Mouse (Mus musculus) cerebellum, adult (tissue): ENCODE results near the gene Asic2.
"Not testable (repeated sequence)": the region's sequence is repeated elsewhere in the genome, so short reads cannot be mapped to it uniquely, and the experiment has no call there.

Source experiments
- ATAC-seq: cut with Nextera tagmentation; 2 replicates; pipeline ENCODE4 v1.9.2; 2017; ENCODE audit warnings: mild to moderate bottlenecking, moderate library complexity, mixed read lengths; ENCODE audit not compliant: insufficient number of reproducible peaks, low FRiP score, low TSS enrichment

Asic2 gene

GRCm38 (mm10) chr11:81386185-81386584 lies 582.1 kb downstream of the Asic2 start:
- no peak for ATAC-seq

- no peak for ATAC-seq
Observed at GRCm38 (mm10) chr11:81385547-81385946, 582.7 kb downstream of the Asic2 start.

- peak; percentile 45; the same call in 1 of the 2 replicates for ATAC-seq
Observed at GRCm38 (mm10) chr11:81374841-81375240, 593.4 kb downstream of the Asic2 start.

- ATAC-seq, result no peak
Observed at GRCm38 (mm10) chr11:81374003-81374710, 594.1 kb downstream of the Asic2 start.

GRCm38 (mm10) chr11:81371545-81371944 lies 596.7 kb downstream of the Asic2 start:
- ATAC-seq, result no peak

- ATAC-seq, result no peak
Observed at GRCm38 (mm10) chr11:81370426-81370810, 597.8 kb downstream of the Asic2 start.

GRCm38 (mm10) chr11:81369497-81370425 lies 598.5 kb downstream of the Asic2 start:
- no peak for ATAC-seq

- no peak for ATAC-seq
Observed at GRCm38 (mm10) chr11:81364442-81364841, 603.8 kb downstream of the Asic2 start.

- ATAC-seq, result no peak
Observed at GRCm38 (mm10) chr11:81362461-81362860, 605.8 kb downstream of the Asic2 start.

GRCm38 (mm10) chr11:81361040-81361439 lies 607.2 kb downstream of the Asic2 start:
- ATAC-seq, result no peak

- ATAC-seq, result not testable (repeated sequence)
Observed at GRCm38 (mm10) chr11:81350498-81350897, 617.8 kb downstream of the Asic2 start.

GRCm38 (mm10) chr11:81331977-81332376 lies 636.3 kb downstream of the Asic2 start:
- no peak for ATAC-seq

- no peak for ATAC-seq
Observed at GRCm38 (mm10) chr11:81330982-81331381, 637.3 kb downstream of the Asic2 start.

- no peak for ATAC-seq
Observed at GRCm38 (mm10) chr11:81328088-81328487, 640.2 kb downstream of the Asic2 start.

- ATAC-seq, result no peak
Observed at GRCm38 (mm10) chr11:81323146-81323545, 645.1 kb downstream of the Asic2 start.

- no peak for ATAC-seq
Observed at GRCm38 (mm10) chr11:81322466-81322865, 645.8 kb downstream of the Asic2 start.

- no peak for ATAC-seq
Observed at GRCm38 (mm10) chr11:81290041-81290440, 678.2 kb downstream of the Asic2 start.

- no peak for ATAC-seq
Observed at GRCm38 (mm10) chr11:81283185-81283584, 685.1 kb downstream of the Asic2 start.

GRCm38 (mm10) chr11:81280070-81280469 lies 688.2 kb downstream of the Asic2 start:
- no peak for ATAC-seq

GRCm38 (mm10) chr11:81277406-81277805 lies 690.9 kb downstream of the Asic2 start:
- ATAC-seq, result no peak

GRCm38 (mm10) chr11:81272677-81273418 lies 695.4 kb downstream of the Asic2 start:
- no peak for ATAC-seq
